Mouse (Mus musculus): Measurements from ENCODE around the gene Krt80.

Gene Krt80

DNA sequence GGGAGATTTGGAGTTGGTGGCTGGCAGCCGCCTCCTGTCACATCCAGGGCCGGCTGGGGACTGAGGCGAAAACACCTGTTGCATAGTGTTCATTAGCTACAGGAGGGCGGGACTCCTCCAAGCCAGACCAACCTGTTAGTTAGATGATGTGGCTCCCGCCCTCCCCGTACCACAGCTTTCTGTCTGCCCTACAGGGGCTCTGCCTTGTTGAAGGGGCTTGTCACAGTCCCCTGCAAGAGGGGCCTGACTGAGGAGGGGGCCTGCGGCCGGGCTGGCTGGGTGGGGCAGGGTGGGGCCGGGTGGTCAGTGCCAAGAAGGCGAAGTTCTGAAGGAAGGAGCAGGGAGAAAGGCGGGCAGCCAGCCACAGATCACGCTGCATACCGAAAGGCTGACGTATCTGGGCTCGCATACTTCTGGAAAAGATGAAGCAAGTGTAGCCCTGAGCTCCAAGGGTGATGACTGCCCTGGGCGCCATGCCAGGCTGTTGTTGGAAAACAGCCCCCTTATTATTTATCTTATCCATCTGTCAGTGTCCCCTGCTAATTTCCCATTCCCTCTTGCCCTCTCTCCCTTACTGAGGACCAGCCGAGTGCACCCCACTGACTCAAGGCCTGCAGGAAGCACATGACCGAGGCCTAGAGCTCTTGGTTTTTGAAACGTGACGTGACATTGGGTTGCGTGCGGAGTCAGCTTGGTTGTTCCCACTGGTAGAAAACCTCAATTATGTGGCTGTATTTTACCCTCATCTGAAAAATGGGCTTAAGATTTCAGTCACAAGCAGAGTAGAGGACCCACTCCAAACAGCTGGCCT is at the start of gene Krt80:
Krt80 (minus strand) TSS at position 62 of the 811 bp plus-strand sequence.
- peak; percentile 85 for DNase-seq

GRCm38 (mm10) chr15:101418950-101419349 is 49.0 kb upstream of the Krt80 start:
- no peak for DNase-seq

- DNase-seq = no peak
Observed at GRCm38 (mm10) chr15:101414807-101415565, 45.0 kb upstream of the Krt80 start.

DNA sequence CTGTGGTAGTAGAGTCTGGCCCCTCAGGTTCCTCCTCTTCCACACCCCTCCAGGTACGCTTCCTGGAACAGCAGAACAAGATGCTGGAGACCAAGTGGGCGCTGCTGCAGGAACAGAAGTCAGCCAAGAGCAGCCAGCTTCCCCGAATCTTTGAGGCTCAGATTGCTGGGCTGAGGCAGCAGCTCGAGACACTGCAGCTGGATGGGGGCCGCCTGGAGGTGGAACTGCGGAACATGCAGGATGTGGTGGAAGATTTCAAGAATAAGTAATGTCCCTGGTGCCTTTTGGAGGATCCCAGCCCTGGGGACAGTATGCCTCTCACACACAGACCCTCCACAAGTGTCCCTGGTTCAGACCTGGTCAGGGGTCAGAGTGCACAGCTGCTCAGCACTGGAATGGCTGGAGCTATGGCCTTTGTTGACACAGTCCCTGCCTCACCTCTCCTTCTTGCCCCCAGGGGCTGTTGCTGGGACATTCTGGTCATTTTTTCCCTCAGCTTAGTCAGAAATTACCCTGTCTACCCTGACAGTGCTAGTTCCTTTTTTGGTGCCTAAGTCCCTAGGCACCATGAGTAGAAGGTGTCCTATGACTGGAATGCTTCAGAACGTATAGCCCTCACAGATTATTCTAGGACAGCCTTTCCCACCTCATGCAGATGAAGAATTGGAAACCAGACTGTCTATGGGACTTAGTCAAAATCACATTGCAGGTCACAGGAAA is 44.1 kb upstream of the Krt80 start:
- DNase-seq = peak; percentile 36

GRCm38 (mm10) chr15:101412188-101412587 is 42.2 kb upstream of the Krt80 start:
- peak; percentile 85 for DNase-seq

GRCm38 (mm10) chr15:101410775-101411174 is 40.8 kb upstream of the Krt80 start, which contains the start of gene Krt7:
Gene Krt7 (plus strand): TSS chr15:101411043.
- DNase-seq = peak; percentile 76

- no peak for DNase-seq
Observed at GRCm38 (mm10) chr15:101398269-101398668, 28.3 kb upstream of the Krt80 start.

- DNase-seq = no peak
Observed at GRCm38 (mm10) chr15:101397683-101398082, 27.7 kb upstream of the Krt80 start.

- DNase-seq = no peak
Observed at GRCm38 (mm10) chr15:101396921-101397320, 27.0 kb upstream of the Krt80 start.

DNA sequence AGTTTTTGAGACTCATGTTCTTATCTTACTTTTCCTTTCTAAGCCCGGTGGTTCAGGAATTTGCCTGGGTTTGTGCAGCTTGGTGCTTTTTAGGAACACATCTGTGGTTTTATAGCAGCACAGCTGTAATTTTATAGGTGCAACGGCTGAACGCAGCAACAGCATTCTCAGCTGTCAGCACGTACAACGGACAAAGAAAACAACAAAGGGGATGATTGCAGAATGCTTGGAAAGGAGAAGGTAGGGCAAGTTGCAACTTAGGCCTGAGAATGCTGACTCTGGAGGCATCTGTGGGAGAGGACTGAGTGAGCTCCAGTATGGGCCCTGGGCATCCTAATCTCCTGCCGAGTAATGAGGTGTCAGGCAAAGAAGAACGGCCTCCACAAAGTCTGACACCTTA is 26.5 kb upstream of the Krt80 start:
- DNase-seq = no peak

GRCm38 (mm10) chr15:101394908-101395307 is 24.9 kb upstream of the Krt80 start:
- DNase-seq = no peak

DNA sequence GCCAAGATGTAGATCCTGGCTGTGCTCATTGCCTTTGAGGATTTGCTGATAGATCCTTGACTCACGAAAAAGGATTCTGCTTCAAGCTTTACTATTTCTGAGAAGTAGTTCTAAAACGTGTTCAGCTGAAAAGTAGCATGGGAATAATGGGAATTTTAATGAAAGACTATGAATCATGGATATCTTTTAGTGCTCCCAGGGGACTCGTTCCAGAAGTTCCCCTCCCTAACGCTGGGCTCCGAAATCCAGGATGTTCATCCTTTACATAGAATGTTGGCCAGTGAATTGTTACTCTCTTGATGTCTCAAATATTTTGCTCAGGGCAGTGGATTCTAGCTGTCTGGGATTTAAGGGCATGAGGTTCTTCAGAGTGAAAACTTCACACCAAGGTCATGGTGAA is 22.3 kb upstream of the Krt80 start:
- no peak for DNase-seq

- DNase-seq = no peak
Observed at GRCm38 (mm10) chr15:101390203-101390602, 20.2 kb upstream of the Krt80 start.

DNA sequence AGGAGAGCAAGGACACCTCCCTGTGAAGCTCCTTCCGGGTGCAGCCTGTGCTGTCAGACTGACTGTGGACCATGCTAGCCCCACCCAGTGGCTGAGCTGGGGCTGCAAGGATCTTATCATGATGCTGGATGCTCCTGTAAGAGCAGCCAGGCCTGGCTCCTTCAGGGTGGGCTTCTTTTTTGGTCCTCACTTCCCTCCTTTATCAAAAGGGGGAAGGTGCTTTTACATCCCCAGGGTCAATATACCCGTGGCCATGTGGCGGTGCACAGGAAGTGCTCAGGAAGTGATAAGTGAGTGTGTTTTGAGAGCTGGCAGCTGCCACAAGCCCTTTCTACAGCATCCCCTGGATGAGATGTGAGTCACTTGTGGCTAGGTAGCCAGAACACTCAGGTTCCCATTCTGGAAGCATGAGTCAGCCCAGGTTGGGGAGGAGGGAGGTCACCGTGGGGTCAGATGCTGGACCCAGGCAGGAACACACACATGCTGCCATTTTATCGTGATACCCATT is 18.1 kb upstream of the Krt80 start:
- DNase-seq = peak; percentile 47

DNA sequence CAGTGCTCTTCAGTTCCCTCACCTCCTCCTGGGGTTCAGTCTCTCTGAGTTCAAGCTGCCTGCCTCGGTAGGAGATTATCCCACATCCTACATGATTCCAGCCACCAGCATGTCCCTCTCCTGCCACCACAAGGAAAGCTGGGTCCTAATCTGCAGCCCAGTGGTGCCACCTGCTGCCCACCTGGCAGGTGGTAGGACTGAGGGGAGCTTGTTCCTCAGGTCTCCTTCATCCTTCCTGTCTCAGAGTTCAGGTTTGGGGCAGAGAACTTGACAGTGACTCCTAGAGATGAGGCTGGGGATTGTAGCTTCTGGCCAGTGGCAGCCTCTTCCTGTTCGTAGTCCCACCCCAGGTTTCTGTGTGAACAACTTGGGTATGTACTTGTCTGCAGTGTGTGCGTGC is 17.2 kb upstream of the Krt80 start:
- peak; percentile 66 for DNase-seq

- no peak for DNase-seq
Observed at GRCm38 (mm10) chr15:101385064-101385463, 15.1 kb upstream of the Krt80 start.

GRCm38 (mm10) chr15:101384610-101385009 is 14.6 kb upstream of the Krt80 start:
- no peak for DNase-seq

DNA sequence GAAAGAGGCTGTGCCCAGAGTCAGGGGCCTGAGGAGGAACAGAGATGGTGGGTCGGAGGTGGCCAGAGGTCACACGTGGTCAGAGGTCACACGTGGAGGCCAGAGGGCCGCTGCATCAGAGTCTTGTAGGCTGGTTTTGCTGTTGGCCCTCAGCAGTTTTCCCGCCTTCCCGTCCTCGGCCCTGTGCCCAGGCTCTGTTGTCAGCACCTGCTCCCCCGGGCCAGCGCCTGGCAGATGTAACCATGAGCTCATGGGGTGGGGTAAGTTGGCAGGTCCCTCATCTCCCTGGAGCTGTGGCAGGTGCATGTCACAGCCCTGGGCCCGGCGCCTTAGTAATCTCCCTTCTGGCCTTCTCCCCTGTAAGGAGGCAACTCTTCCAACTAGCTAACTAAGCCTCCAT is 12.8 kb upstream of the Krt80 start:
- no peak for DNase-seq

DNA sequence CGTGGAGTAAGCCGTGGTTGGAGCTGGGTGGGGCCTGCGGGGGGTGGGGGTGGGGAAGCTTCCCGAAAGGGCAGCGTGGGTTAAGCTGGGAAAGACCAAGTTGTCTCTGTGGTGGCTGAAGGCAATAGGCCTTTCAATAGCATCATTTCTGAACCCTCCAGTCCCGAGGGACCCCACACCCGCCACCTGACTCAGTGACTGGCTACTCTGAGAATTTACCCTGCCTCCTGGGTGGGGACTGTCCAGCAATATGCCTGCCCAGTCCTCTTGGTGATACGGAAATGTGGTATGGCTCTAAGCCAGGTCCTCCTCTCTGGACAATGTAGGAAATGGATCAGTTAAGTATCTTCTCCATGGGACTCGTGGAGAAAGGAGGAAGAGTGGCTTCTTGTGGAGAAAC is 11.8 kb upstream of the Krt80 start:
- peak; percentile 70 for DNase-seq

DNA sequence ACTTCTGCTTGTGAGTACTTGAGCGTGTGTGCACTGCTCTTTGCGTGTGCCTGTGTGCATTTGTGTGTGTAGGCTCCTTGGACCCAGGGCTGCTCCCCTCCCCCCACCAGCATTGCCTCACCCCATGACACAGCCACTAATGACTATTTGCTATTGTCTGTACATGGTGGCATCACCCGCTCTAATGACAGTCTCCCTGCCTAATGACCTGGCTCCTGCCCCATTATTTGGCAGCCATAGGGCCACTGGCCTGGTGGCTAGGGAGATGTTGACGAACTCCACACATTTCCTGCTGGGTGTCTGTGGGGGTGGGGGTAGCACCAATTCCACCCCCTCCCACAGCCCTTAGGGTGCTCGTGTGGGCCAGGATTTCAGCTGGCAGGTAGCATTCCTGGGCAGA is 8.7 kb upstream of the Krt80 start:
- DNase-seq = no peak

DNA sequence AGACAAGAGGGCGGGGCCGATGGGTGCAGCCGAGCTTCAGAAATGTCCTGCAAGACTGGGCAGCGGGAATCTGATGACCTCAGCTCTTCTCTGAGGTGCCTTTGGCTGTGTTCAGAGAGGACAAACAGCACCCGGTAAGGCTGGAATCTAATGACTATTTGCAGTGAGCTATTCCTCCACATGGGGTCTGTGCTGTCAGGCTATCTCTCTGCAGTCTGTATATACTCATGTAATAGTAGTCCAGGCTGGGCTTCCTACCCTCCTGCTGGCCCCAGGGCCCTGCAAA is 6.8 kb upstream of the Krt80 start:
- DNase-seq = peak; percentile 64

- DNase-seq = no peak
Observed at GRCm38 (mm10) chr15:101375956-101376775, 6.2 kb upstream of the Krt80 start.

DNA sequence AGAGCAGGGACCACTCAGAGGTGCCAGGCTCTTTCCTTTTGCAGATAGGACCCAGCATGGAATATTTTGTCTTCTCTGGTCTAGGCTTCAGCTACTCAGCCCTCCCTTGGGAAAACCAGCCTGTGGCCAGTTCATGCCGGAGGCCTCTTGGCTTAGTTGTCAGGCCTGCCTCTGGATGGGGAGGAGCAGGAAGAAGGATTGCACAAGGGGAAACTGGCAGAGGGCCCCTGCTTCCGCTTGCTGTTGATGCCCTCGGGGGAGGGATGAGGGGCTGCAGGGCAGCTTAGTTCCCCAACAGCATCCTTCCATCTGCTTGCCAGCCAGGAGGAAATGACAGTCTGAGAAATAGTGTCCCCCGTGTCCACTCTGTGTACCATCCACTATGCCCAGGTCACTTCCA is 4.9 kb upstream of the Krt80 start:
- DNase-seq = peak; percentile 71

Measured in kidney, postnatal 14 days (tissue).